Mouse (Mus musculus) heart, postnatal 10 days (tissue): ENCODE results near the gene Rab6b. TPM values are rescaled to one million over a fixed set of nuclear protein-coding genes. Genes with fewer than 3 reads are reported as not detected.

Source experiments
- DNase-seq, 2 experiments: peaks; one replicate each; pipeline ENCODE4 v3.0.0; 2021
- intact Hi-C: fragments of 180-260 bp; cut with DNase I; formaldehyde crosslinking; loops from one replicate; pipeline ENCODE4 v1.15.1; 2025
- total RNA-seq, 2 experiments: library from RNA; stranded (reverse); gene quantifications; 2 replicates each; pipeline ENCODE4 v1.2.3; 2021

Gene Rab6b
- total RNA-seq, 2 experiments from 2014 or later, result 1.7 to 1.8 TPM

DNA sequence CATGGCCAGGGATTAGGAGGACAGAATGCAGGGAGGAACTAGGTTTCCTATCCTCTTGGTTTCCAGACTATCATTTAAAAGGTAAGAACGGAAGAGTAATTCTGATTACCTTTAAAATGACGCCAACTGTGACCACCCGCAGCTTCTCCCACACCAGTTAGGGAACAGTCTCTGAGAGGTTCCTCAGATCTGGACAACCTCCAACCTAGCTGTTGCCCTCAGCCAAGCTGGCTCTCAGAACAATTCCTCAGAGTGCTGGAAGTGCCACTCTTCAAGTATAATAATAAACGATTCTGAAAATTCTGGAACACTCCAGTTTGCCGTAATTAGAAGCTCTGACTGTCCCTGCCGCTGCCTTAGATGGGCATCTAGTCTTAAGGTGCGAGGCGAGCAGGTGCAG lies 74.4 kb downstream of the Rab6b start:
- peak; percentile 18 to 23 for DNase-seq
- intact Hi-C loops, result no loop called here

DNA sequence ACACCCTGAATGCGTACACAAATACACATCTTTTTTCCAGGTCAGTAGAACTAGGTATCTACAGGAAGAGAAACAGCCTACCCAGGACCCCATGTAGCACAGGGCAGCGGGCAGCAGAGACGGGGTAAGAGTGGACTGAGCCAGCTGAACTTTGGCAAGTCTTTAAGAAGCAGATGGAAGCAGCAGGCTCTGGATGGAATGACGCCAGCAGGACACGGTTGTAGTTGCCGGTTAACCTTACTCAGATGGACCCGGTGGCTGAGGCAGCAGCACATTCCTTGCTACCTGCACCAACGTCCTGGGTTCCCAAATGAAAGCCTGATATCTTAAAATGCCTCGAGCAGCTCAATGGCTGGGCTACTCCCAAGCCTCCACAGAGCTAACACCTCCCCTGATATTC lies 75.2 kb downstream of the Rab6b start:
- intact Hi-C loops, result no loop called here
- DNase-seq, result peak; percentile 19 to 43

DNA sequence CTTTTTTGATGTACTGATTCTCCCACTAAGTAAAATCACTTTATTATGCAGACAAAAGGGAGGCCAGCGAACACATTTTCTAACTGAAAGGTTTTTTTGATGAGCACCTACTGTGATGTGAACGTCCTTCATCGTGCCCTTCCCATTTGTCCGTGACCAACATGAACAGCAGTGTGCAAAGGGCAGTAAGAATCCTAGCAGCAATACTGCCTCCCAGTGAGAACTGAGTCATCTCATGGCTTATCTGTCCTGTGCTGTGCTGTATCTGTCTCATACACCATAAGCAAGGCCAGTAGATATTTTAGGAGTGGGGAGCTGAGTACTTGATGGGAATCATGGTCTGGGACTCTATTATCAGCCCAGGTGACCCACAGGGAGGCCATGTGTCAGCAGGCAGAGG lies 76.8 kb downstream of the Rab6b start:
- no peak for DNase-seq
- intact Hi-C loops, result no loop called here

DNA sequence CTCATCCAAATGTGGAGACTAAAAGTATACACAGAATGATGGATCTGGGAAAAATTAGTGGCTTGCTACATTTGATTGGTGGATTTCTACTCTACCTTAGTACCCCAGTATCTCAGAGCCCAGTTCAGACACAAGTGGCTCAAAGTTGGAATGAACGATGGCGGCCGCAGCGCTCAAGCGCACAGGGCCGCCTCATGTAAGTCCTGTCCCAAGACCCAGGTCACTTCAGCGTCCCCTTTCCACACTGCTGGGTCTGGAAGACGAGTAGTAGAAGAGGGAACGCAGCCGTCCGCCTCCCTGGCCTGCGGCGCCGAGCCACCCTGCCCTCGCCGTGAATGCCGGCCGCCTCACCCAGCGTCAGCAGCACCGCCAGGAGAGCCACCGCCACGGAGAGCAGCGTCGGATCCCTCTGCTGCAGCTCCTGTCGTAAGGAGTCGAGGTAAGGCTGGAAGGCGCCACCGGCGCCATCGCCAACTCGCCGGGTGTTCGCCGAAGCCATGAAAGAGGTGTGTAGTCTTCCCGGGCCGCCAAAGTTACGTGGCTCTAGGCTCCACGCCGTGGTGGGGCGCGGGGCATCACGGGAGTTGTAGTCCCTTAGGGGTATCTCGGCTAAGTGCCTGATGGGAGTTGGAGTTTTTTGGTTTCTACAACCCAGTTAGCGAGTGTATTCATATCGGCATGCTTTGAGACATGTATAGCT lies 90.1 kb downstream of the Rab6b start, which contains the start of gene Srprb:
TSS of gene Srprb (minus strand) at position 577 of the 700 bp plus-strand sequence.
- intact Hi-C loops, result loop anchor here (5.0 kb wide), 1 partner anchor 109 kb away; no protein-coding TSS in a partner anchor
- peak; percentile 95 to 96 for DNase-seq

DNA sequence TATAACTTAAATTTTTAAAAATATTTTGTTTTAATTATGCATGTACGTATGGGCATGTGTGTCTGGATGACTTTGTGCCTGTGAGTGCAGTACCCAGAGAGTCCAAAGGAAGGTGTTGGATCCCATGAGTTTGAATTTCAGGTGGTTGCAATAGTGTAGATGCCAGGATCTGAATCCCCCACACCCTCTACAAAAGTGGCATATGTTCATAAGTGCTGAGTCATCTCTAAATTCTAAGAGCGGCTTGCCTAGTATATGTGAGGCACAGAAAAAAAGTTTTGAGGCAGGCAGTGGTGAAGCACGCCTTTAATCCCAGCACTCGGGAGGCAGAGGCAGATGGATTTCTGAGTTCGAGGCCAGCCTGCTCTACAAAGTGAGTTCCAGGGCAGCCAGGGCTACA lies 94.2 kb downstream of the Rab6b start:
- intact Hi-C loops, result no loop called here
- DNase-seq, result no peak

DNA sequence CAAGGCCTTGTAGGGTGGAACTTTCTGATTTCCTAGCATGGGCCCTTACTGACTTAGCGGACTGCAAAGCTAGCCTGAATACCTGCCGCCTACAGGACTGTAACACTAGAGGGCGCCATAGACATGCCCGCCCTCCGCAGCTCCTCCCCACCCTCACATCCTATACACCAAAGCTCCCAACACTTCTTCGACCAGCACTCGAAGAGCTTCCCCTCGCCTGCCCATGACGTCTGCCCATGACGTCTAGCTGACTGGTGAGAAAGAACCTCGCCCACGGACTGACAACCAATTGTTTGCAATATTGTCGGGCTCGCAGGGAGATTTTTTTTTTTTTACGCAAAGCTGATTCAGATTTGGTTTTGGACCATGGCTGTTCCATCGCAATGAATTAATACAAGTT lies 96.3 kb downstream of the Rab6b start:
- peak; percentile 78 to 80 for DNase-seq
- intact Hi-C loops, result loop anchor here (1.0 kb wide), 1 partner anchor 94 kb away; no protein-coding TSS in a partner anchor

DNA sequence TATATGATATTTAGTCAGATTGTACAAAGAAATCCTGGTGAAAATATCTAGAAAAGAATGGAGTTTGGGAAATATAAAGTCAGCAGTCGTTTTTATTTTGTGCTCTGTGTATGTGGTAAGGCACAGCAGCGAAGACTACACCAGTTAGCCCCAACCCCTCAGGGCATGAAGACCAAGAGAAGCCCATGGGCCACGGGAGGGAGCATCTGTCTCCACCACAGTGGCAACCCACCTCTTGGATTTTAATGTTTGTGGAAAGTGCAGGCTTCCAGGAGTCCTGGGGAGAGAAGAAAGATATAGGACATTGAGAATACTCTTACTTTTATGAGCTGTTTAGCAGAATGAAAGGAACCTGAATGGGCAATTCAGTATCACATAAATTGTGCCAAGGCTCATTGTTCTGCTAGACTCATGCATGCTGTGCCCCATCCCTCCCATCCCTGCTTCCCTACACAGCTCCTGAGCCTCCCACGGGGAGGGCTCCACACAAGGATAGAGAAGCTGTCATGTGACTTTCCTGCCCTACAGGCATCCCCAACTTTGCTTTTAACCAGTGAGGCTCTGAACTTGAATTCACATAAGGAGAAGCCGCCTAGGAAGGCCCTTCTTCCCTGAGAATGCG lies 97.3 kb downstream of the Rab6b start:
- no peak for DNase-seq
- intact Hi-C loops, result no loop called here

DNA sequence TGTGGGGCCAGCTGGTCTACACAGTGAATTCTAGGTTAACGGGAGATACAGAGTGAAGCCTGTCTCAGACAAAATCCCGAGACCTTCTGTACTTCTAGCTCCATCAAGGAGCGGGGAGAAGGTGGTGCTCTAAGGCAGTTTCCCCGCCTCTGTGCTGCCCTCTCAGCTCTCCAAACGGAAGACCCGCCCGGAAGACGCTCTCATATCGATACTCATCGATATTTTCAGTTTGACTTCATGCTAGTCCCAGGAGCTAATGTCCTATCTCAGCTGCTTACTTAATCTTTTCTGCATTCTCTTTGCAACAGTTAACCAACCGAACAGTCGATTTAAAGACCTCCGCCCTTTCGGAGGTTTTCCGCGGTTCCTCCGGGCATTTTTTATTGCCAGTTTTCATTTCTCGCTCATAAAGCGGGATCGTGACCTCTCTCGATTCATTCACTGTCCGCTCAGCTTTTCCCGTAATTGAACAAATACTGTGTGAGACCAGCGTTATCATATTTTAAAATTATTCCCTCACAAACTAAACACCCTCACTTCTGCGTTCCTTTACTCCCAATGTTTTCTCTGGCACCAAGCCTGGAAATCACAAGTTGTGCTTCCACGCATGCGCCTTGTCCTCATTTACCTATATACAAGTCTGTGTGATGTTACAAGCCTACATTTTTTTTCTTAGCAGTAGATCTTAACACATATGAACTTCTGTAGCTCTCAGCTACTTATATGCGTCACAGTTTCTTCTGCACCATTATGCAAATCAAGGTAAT lies 101.2 kb downstream of the Rab6b start:
- peak; percentile 17 to 26 for DNase-seq

DNA sequence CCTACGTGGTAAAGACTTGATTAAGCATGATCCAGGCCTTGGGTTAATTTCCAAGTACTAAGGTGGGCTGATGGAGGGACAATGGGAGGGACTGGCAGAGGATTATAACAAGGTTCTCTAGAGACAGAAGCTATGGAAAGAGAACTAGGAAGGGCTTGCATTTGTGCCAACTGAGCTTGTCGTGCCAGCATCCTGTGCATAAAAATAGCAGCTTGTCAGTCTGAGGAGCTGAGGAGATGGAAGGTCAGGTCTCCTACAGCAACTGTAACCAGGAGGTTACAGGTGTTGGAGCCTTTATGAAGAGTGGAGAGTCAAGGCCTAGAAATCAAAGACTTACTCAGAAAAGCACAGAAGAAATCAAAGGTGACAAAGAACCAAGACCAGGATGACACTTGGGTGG lies 102.0 kb downstream of the Rab6b start:
- peak; percentile 66 to 70 for DNase-seq
- intact Hi-C loops, result loop anchor here (10.0 kb wide), 1 partner anchor 261 kb away; no protein-coding TSS in a partner anchor

More for the DNA sequence above, 101.2 kb downstream of the Rab6b start:
- intact Hi-C loops, result loop anchor here (10.0 kb wide), 1 partner anchor 262 kb away; no protein-coding TSS in a partner anchor

DNA sequence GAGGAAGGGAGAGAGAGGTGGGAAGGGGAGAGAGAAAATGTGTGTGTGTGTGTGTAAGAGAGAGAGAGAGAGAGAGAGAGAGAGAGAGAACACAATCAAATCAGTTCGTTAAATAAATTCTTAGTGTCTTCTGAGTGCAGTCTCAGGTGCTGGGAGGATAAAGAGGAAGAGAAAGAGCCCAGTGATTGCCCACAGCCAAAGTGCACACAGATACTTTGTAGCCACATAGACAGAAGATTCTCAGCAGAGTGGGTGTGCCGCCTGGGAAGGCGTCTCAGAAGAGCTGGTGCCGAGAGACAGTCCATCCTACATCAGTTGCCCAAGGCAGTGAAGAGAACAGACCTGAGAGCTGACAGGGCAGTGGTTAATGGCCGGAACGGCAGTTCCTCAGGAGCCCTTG lies 102.7 kb downstream of the Rab6b start:
- no peak for DNase-seq
- intact Hi-C loops, result loop anchor here (10.0 kb wide), 1 partner anchor 261 kb away; no protein-coding TSS in a partner anchor

DNA sequence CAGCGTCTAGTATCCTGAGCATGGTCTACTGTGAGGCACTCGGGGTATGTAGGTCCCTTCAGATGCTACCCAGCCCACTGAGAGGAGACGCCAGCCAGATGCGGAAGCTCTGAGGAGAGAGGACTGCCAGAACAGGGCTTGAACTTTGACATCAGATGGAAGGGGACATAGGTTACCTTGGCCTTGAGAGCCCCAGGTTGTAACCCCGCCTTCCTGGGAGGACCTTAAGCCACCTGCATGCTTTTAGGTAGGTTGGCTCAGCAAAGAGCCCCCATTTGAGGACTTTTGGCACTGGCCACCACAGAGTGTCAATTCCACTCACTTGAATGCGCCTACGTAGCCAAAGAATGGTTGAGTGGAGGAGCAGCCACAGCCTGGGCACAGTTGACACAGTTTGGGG lies 113.1 kb downstream of the Rab6b start:
- intact Hi-C loops, result loop anchor here (5.0 kb wide), 1 partner anchor 78 kb away; no protein-coding TSS in a partner anchor

DNA sequence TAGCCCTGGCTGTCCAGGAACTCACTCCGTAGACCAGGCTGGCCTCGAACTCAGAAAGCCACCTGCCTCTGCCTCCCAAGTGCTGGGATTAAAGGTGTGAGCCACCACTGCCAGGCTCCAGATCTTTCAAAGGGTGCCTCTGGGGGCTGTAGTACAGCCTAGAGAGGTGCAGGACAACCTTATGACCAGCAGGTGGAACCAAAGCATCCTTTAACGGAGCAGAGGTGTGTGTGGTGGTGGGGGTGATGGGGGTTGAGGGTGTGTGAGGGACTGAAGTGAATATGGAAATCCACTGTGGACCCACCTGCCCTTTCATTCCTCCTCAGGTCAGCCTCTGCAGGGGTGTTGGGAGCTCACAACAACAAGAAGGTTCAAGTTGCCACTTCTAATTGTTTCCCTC lies 113.9 kb downstream of the Rab6b start:
- intact Hi-C loops, result loop anchor here (5.0 kb wide), 1 partner anchor 77 kb away; no protein-coding TSS in a partner anchor
- peak; percentile 10 to 37 for DNase-seq

More for the DNA sequence above, 113.1 kb downstream of the Rab6b start:
- no peak for DNase-seq

DNA sequence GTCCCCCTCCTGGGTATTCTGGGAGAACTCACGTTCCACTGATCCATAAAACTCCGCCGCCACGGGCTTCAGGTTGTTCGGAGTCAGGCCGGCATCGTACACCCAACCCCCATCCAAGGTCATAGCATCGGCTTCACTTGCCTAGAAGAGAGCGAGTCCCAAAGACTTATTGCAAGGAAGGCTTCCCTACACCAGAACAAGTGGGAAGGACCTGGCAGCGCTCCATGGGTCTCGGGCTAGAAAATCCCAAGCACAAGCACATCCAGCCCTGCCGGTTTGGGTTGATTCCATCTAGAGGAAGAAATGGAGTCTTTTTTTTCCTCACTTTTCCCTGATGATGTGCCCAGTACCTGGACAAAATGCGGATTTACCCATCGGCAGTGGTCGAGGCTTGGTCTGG lies 115.2 kb downstream of the Rab6b start:
- intact Hi-C loops, result loop anchor here (5.0 kb wide), 1 partner anchor 75 kb away; no protein-coding TSS in a partner anchor
- DNase-seq, result peak in 1 of 2 experiments; percentile 10

DNA sequence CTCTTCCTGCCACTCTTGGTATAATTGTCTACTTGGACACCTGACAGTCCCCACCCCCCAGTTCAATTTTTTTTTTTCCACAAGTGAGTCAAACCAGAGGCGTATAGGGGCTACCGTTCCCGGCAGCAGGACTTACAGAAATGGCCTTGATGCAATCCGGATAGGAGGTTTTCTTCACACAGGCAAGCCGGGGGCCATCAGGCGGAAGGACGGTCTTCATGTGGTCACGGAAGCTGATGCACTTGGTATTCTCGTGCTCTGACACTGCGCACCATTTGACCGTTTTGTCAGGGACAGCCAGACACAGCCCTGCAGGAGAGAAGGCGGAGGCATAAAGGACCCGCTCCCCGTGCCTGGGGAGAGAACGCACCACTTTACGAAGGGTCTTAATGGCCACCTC lies 116.2 kb downstream of the Rab6b start:
- no peak for DNase-seq
- intact Hi-C loops, result loop anchor here (5.0 kb wide), 1 partner anchor 75 kb away; no protein-coding TSS in a partner anchor

DNA sequence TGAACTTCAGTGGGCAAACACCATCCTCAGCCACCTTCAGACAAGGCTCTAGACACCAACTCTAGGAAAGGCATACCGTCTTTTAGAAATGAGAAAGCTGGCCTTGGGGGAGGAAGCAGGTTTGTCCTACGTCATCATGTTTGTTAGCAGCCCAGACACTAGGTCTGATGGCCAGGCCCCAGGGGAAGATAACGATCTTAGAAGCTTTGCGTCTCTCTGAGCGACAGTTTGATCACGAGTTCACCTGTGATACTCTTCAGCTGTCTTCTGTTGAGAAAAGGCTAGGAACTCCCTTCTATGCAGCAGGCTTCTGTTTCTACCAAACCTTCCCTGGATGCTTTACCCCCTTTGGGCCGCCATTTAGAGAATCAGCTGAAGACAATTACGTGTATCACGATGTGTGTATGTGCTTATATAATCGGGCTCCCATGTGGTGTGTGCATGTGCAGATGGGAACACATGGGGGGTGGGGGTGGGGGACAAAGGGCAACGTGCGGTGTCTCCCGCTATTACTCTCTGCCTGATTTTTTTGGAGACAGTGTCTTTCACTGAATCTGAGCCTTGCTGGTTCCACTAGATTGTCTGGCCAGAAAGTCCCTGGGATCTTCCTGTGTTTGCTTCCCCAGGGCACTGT lies 116.9 kb downstream of the Rab6b start:
- intact Hi-C loops, result loop anchor here (5.0 kb wide), 1 partner anchor 74 kb away; no protein-coding TSS in a partner anchor
- no peak for DNase-seq

DNA sequence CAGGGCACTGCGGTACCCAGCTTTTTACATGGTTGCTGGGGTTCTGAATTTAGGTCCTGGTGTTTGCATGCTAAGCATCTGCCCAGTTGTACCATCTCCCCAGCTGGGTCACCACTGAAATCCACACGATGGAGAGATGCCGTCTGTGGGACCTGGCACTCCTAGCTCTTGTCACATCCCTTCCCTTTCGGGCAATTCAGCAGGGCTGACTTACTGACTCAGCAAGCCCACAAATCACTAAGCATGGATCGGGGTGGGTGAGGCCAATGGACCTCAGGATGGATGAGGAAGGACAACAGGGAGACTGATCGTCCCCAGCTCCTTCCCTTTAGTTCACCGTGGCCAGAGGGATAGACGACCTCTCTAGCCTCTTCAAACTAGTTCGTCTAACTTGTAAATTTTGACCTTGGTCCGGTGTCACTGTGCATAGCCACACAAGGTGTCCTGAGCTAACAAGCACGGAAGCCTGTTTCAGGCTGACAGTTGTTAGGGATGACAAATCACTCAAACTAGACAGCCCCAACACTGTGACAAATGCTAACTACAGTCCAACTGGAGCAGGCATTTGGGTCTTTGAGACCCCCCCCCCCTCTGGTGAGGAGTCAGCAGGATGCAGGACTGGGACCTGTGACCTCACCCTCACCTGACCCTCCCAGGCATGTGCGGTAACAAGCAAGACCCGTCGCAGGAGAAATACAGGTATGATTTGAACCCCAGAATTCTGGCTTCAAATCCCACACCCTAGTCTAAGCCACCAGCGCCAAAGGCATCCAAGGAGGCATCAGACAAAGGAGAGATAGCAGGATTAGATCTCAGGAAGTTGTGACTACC lies 117.7 kb downstream of the Rab6b start:
- DNase-seq, result no peak
- intact Hi-C loops, result loop anchor here (5.0 kb wide), 1 partner anchor 73 kb away; no protein-coding TSS in a partner anchor

DNA sequence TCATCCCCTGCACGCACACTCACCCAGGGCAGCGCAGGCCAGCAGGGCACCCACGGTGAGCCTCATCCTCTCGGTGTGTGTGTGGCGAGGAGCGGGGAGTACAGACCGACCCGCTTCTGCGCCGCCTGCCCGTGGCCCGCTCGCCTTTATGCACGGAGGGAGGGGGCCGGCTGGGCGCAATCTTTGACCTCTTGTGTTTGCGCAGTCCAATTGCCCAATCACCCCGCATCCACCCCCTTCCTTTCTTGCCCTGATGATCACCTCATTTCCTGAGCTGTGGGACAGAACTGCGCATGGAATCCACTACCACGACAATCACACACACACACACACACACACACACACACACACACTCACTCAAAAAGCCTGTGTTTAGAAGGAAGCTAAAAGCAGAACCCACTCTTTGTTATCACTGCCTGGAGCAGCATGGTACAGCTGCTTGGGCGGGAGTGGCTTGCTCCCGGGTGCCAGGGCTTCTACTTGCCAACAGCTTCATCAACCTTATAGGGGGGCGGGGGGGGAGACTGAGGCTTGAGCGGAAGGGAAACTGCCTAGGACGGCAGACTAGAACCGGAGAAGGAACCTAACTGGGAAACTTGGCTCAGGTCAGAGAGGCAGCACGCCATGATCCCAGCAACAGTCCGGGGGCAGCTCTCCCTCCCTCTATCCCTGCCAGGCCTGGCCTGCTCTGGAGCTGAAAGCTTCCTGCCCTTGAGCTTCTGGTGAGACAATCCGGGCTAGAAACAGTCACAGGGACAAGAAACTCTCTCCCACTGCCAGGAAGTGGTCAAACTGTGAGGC lies 118.8 kb downstream of the Rab6b start, which contains the start of the genes Gm20425 and Trf:
TSS of gene Gm20425 (minus strand) at position 157 of the 801 bp plus-strand sequence.
TSS of gene Trf (minus strand) at position 294 of the 801 bp plus-strand sequence.
- peak; percentile 48 to 57 for DNase-seq
- intact Hi-C loops, result no loop called here

DNA sequence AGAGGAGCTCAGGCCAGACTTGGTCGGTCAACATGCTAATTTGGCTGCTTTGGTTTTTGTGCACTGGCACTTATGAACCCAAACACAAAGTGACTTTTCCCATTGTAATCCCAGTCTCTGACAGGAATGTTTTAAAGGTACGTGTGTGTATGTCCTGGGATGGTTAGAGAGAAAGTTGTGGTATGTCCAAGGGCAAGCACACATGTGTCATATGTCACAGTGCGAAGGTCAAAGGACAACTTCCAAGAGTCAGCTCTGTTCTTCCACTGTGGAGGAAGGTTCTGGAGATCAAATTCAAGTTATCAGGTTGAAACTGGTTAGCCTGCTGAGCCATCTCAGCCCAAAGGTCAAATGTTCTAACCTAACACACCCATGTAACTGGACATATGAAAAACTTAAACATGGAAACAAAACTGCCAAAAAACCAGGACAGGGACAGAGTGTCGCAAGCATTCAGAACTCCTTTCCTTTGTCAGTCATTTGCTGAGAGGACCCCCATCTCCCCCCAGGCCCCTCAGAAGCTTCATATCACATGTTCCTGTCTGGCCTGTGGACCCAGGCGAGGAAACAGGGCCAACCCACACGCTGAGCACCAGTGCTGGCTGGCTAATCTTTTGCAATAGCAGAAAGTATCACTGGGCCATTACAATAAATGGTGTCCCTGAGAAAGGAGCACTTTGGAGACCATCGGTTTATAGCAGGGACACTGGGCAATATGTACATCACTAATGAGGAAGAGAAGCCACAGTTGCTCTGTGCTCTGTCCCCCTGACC lies 120.8 kb downstream of the Rab6b start:
- DNase-seq, result no peak
- intact Hi-C loops, result no loop called here
